Mouse (Mus musculus): Measurements from ENCODE around the gene Il18bp. TPM values are rescaled to one million over a fixed set of nuclear protein-coding genes. Genes with fewer than 3 reads are reported as not detected.

Il18bp gene
- polyA plus RNA-seq, 1 experiment from 2014 or later, result 3.4 TPM

GRCm38 (mm10) chr7:101969694-101970428, 48.6 kb downstream of the Il18bp start:
- Histone ChIP-seq H3K36me3 (ENCODE audit: control insufficient read depth, insufficient read depth, low read length) (no peaks in the 10 kb centered on the region), H3K4me2 (ENCODE audit: low read depth) (peak overlapping the region; percentile 59), H3K4me3 (ENCODE audit: low read depth, low read length) (peak overlapping the region; percentile 68), H3K4me1 (ENCODE audit: control insufficient read depth, insufficient read depth, low read length) (peaks cover 18% of the 10 kb centered on the region), H3K27me3 (ENCODE audit: control insufficient read depth, insufficient read depth, low read length) (no peaks in the 10 kb centered on the region), H3K9ac (ENCODE audit: low read length) (peak overlapping the region; percentile 94), H3K9me3 (ENCODE audit: control insufficient read depth, low read length) (no peaks in the 10 kb centered on the region), H3K27ac (ENCODE audit: low read depth, low read length) (peak overlapping the region; percentile 96)
- DNase-seq (ENCODE audit: low spot score) (peak; percentile 89), ATAC-seq (ENCODE audit: insufficient read depth, low FRiP score, low TSS enrichment) (peak; percentile 90)
- under 1% methylated on average over 46 of the region's 53 CpGs for WGBS

GRCm38 (mm10) chr7:101968751-101969150, 49.7 kb downstream of the Il18bp start:
- 61% methylated on average over 2 of the region's 2 CpGs for WGBS
- Histone ChIP-seq H3K4me3 (ENCODE audit: low read depth, low read length) (no peak overlapping the region), H3K27ac (ENCODE audit: low read depth, low read length) (no peak overlapping the region), H3K4me2 (ENCODE audit: low read depth) (no peak overlapping the region), H3K9ac (ENCODE audit: low read length) (no peak overlapping the region), H3K27me3 (ENCODE audit: control insufficient read depth, insufficient read depth, low read length) (no peaks in the 10 kb centered on the region), H3K36me3 (ENCODE audit: control insufficient read depth, insufficient read depth, low read length) (no peaks in the 10 kb centered on the region), H3K9me3 (ENCODE audit: control insufficient read depth, low read length) (no peaks in the 10 kb centered on the region), H3K4me1 (ENCODE audit: control insufficient read depth, insufficient read depth, low read length) (peaks cover 18% of the 10 kb centered on the region)
- DNase-seq (ENCODE audit: low spot score) (no peak), ATAC-seq (ENCODE audit: insufficient read depth, low FRiP score, low TSS enrichment) (no peak)

DNA sequence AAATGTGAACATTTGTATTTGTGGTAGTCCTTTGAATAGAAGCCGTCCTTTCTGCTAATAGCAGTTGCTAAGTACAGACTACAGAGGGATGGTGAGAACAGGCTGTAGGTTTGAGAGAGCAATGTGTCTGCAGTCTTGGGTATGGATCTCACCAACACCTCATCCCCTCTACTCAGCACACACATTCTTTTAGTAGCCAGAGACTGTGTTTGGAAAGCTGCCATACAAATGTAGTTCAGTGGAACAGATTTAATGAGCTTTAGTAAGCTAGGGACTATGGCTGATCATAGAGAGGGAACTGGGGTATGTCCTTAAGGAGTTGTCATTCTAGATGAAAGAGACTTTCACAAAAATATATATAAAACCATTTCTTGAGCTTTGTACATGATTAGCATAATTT, 51.2 kb downstream of the Il18bp start:
- Histone ChIP-seq H3K4me1 (ENCODE audit: control insufficient read depth, insufficient read depth, low read length) (peaks cover 16% of the 10 kb centered on the region), H3K4me2 (ENCODE audit: low read depth) (no peak overlapping the region), H3K27ac (ENCODE audit: low read depth, low read length) (no peak overlapping the region), H3K9ac (ENCODE audit: low read length) (no peak overlapping the region), H3K9me3 (ENCODE audit: control insufficient read depth, low read length) (no peaks in the 10 kb centered on the region), H3K27me3 (ENCODE audit: control insufficient read depth, insufficient read depth, low read length) (no peaks in the 10 kb centered on the region), H3K36me3 (ENCODE audit: control insufficient read depth, insufficient read depth, low read length) (no peaks in the 10 kb centered on the region), H3K4me3 (ENCODE audit: low read depth, low read length) (no peak overlapping the region)
- ATAC-seq (ENCODE audit: insufficient read depth, low FRiP score, low TSS enrichment), result no peak
- WGBS, result 81% methylated on average over 1 of the region's 1 CpGs
- no peak for DNase-seq (ENCODE audit: low spot score)

- ATAC-seq (ENCODE audit: insufficient read depth, low FRiP score, low TSS enrichment) (no peak), DNase-seq (ENCODE audit: low spot score) (no peak)
- H3K4me2 ChIP-seq (ENCODE audit: low read depth), result no peak overlapping the region
- no peaks in the 10 kb centered on the region for H3K9me3 ChIP-seq (ENCODE audit: control insufficient read depth, low read length)
- H3K36me3 ChIP-seq (ENCODE audit: control insufficient read depth, insufficient read depth, low read length), result no peaks in the 10 kb centered on the region
- H3K4me1 ChIP-seq (ENCODE audit: control insufficient read depth, insufficient read depth, low read length), result peaks cover 6% of the 10 kb centered on the region
- H3K27me3 ChIP-seq (ENCODE audit: control insufficient read depth, insufficient read depth, low read length), result no peaks in the 10 kb centered on the region
- no peak overlapping the region for H3K9ac ChIP-seq (ENCODE audit: low read length)
- 82% methylated on average over 2 of the region's 2 CpGs for WGBS
- H3K4me3 ChIP-seq (ENCODE audit: low read depth, low read length), result no peak overlapping the region
- H3K27ac ChIP-seq (ENCODE audit: low read depth, low read length), result no peak overlapping the region
These were observed 52.9 kb downstream of the Il18bp start for GRCm38 (mm10) chr7:101965606-101966005.

Other genes starting within 250 kb of the Il18bp start
- 1.3 and 1.9 TPM in 2 replicates for gene Phox2a, start 200.4 kb downstream of the Il18bp start, polyA plus RNA-seq (2014; fragmentation: Nextera tagmentation; extraction: Ambion mirVana)
- gene Inppl1, start 180.5 kb downstream of the Il18bp start, polyA plus RNA-seq (2014; fragmentation: Nextera tagmentation; extraction: Ambion mirVana), result 32.2 and 37.7 TPM in 2 replicates
- gene Folr2, start 161.5 kb downstream of the Il18bp start, polyA plus RNA-seq (2014; fragmentation: Nextera tagmentation; extraction: Ambion mirVana), result 0.25 and 0.57 TPM in 2 replicates
- gene Anapc15, start 155.0 kb downstream of the Il18bp start, polyA plus RNA-seq (2014; fragmentation: Nextera tagmentation; extraction: Ambion mirVana), result 79.9 and 87.3 TPM in 2 replicates
- 0.49 and 0.91 TPM in 2 replicates for gene Folr1, start 147.9 kb downstream of the Il18bp start, polyA plus RNA-seq (2014; fragmentation: Nextera tagmentation; extraction: Ambion mirVana)
- 134 and 144 TPM in 2 replicates for gene Lamtor1, start 112.8 kb downstream of the Il18bp start, polyA plus RNA-seq (2014; fragmentation: Nextera tagmentation; extraction: Ambion mirVana)
- gene Tomt, start 112.3 kb downstream of the Il18bp start, polyA plus RNA-seq (2014; fragmentation: Nextera tagmentation; extraction: Ambion mirVana), result 0.53 and 1.0 TPM in 2 replicates
- 7.9 and 8.8 TPM in 2 replicates for gene Lrrc51, start 84.8 kb downstream of the Il18bp start, polyA plus RNA-seq (2014; fragmentation: Nextera tagmentation; extraction: Ambion mirVana)
- gene Numa1, start 84.6 kb downstream of the Il18bp start, polyA plus RNA-seq (2014; fragmentation: Nextera tagmentation; extraction: Ambion mirVana), result 89.9 and 102 TPM in 2 replicates
- 28.6 and 28.8 TPM in 2 replicates for gene Rnf121, start 46.8 kb upstream of the Il18bp start, polyA plus RNA-seq (2014; fragmentation: Nextera tagmentation; extraction: Ambion mirVana)
- gene Xndc1, start 46.8 kb upstream of the Il18bp start, polyA plus RNA-seq (2014; fragmentation: Nextera tagmentation; extraction: Ambion mirVana), result 20.4 and 21.5 TPM in 2 replicates
- 1.7 and 2.1 TPM in 2 replicates for gene Xntrpc, start 47.0 kb upstream of the Il18bp start, polyA plus RNA-seq (2014; fragmentation: Nextera tagmentation; extraction: Ambion mirVana)
- gene Trpc2, start 64.4 kb upstream of the Il18bp start, polyA plus RNA-seq (2014; fragmentation: Nextera tagmentation; extraction: Ambion mirVana), result not detected in 2 replicates
- 4.8 and 5.0 TPM in 2 replicates for gene Art1, start 83.1 kb upstream of the Il18bp start, polyA plus RNA-seq (2014; fragmentation: Nextera tagmentation; extraction: Ambion mirVana)
- gene Art5, start 90.8 kb upstream of the Il18bp start, polyA plus RNA-seq (2014; fragmentation: Nextera tagmentation; extraction: Ambion mirVana), result 3.8 and 4.7 TPM in 2 replicates
- not detected in 2 replicates for gene Chrna10, start 98.1 kb upstream of the Il18bp start, polyA plus RNA-seq (2014; fragmentation: Nextera tagmentation; extraction: Ambion mirVana)
- 44.5 and 45.9 TPM in 2 replicates for gene Nup98, start 191.5 kb upstream of the Il18bp start, polyA plus RNA-seq (2014; fragmentation: Nextera tagmentation; extraction: Ambion mirVana)
- 48.9 and 50.6 TPM in 2 replicates for gene Pgap2, start 191.5 kb upstream of the Il18bp start, polyA plus RNA-seq (2014; fragmentation: Nextera tagmentation; extraction: Ambion mirVana)
- gene Rhog, start 237.4 kb upstream of the Il18bp start, polyA plus RNA-seq (2014; fragmentation: Nextera tagmentation; extraction: Ambion mirVana), result 35.1 and 38.8 TPM in 2 replicates
- 11.0 and 11.2 TPM in 2 replicates for gene Stim1, start 249.1 kb upstream of the Il18bp start, polyA plus RNA-seq (2014; fragmentation: Nextera tagmentation; extraction: Ambion mirVana)

All from neural tube, embryonic 11.5 days (tissue).